Mouse (Mus musculus) kidney, embryonic 16.5 days (tissue): Measurements from ENCODE around the gene Rabep2. TPM values are rescaled to one million over a fixed set of nuclear protein-coding genes. Genes with fewer than 3 reads are reported as not detected.

Source experiments
- ATAC-seq: fragments of 200-750 bp; cut with Nextera tagmentation; 2 replicates; pipeline ENCODE4 v1.8.0; 2017; ENCODE audit warnings: moderate TSS enrichment; ENCODE audit not compliant: low FRiP score, low TSS enrichment
- H3K27ac ChIP-seq: fragments of 300-500 bp; sonication (generic); 2 replicates; pipeline ENCODE4 v1.5.1; 2014; ENCODE audit warnings: low read length
- H3K27me3 ChIP-seq: fragments of 300-500 bp; sonication (generic); 2 replicates; pipeline ENCODE4 v1.6.1; 2014; ENCODE audit warnings: low read length, control low read depth, mixed read lengths; ENCODE audit not compliant: insufficient read depth
- H3K36me3 ChIP-seq: fragments of 300-500 bp; sonication (generic); 2 replicates; pipeline ENCODE4 v1.6.1; 2014; ENCODE audit warnings: low read length, control low read depth, mixed read lengths; ENCODE audit not compliant: insufficient read depth
- H3K4me1 ChIP-seq: fragments of 300-500 bp; sonication (generic); 2 replicates; pipeline ENCODE4 v1.6.1; 2014; ENCODE audit warnings: low read length, control low read depth, mixed read lengths; ENCODE audit not compliant: insufficient read depth
- H3K4me2 ChIP-seq: fragments of 300-500 bp; sonication (generic); replicated peaks from 2 replicates; pipeline ENCODE4 v1.6.1; 2014; ENCODE audit warnings: low read depth, low read length
- H3K4me3 ChIP-seq: fragments of 300-500 bp; sonication (generic); 2 replicates; pipeline ENCODE4 v1.5.1; 2014; ENCODE audit warnings: mild to moderate bottlenecking, low read length
- H3K9ac ChIP-seq: fragments of 300-500 bp; sonication (generic); replicated peaks from 2 replicates; pipeline ENCODE4 v1.6.1; 2014; ENCODE audit warnings: low read length
- H3K9me3 ChIP-seq: fragments of 300-500 bp; sonication (generic); 2 replicates; pipeline ENCODE4 v1.6.1; 2016; ENCODE audit warnings: low read length, control low read depth
- WGBS: fragments of 180-500 bp; shearing (Covaris S2); extraction: QIAGEN DNeasy Blood & Tissue Kit; methylation state at CpG from one replicate; pipeline ENCODE4 v1.1.7; 2014; 5-methylcytosine and 5-hydroxymethylcytosine counted together
- polyA plus RNA-seq: library from polyadenylated mRNA; unstranded; fragments of >200 nt; fragmentation: Nextera tagmentation; extraction: Ambion mirVana; gene quantifications from 2 replicates; pipeline ENCODE4 v1.2.1, GENCODE M21; 2015

The Rabep2 gene
- polyA plus RNA-seq, 1 experiment from 2014 or later, result 39.0 TPM

DNA sequence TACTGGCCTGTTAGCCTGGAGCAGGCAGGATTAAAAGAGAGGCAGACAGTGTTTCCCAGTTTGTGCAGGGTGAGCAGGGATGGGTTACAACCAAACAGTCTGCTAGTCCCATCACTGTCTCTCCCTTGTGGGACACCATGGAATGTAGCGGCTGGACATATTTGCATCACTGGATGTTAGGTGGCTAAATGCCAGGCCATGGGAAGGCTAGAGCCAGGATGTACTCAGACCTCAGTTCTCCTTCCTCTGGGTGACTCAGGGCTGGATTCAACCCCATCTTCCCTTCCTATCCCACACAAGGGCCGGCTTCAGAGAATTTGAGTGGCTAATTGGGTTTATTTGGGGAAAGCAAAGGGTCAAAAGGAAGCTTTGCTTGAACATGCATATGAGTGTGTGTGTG lies 19.9 kb upstream of the Rabep2 start:
- H3K27me3 ChIP-seq, result no peaks in the 10 kb centered on the region
- no peaks in the 10 kb centered on the region for H3K4me1 ChIP-seq
- no peak overlapping the region for H3K27ac ChIP-seq
- H3K4me3 ChIP-seq, result no peak overlapping the region
- no peaks in the 10 kb centered on the region for H3K9me3 ChIP-seq
- 77% methylated on average over 2 of the region's 2 CpGs for WGBS
- no peak overlapping the region for H3K9ac ChIP-seq
- no peaks in the 10 kb centered on the region for H3K36me3 ChIP-seq
- no peak for ATAC-seq
- H3K4me2 ChIP-seq, result no peak overlapping the region

DNA sequence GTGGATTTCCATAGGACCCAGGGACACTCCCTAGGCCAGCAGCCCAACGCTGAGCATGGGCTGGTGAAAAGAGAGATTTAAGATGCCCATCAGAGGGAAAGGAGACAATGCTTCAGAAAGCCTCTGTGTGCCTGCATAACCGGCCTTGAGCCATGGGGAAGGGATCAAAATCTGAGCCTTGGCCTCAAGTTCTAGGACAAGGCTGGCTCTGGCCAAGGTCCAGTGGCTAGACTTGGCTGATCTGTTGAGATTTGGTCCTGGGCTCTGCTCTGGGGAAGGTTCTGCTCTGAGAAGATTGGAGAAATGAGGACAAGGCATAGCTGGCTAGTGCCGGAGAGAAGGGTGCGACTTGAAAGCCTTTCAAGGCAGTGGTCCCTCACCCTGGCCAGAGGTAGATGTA lies 17.5 kb upstream of the Rabep2 start:
- Histone ChIP-seq H3K27me3 (no peaks in the 10 kb centered on the region), H3K4me3 (no peak overlapping the region), H3K4me2 (no peak overlapping the region), H3K27ac (no peak overlapping the region), H3K9ac (no peak overlapping the region), H3K4me1 (no peaks in the 10 kb centered on the region), H3K9me3 (no peaks in the 10 kb centered on the region), H3K36me3 (no peaks in the 10 kb centered on the region)
- no peak for ATAC-seq
- WGBS, result 95% methylated on average over 4 of the region's 4 CpGs

DNA sequence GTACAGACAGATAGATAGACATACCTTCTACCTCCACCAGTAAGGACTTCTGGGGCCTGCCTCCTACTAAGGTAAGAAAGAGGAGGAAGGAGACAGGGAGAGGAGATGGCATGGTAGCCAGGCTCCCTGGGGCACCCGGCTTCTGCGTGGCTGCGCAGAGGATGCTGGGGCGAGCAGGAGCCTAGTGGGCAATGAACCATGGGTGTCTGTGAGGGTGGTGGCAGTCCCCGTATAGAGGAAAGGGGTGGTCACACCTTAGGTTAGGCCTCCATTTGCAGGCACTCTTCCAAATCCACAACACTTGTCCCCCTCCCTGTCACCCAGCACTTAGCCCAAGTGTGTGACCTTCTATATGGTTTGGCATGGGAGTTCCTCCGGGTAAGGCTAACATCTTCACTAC lies 13.8 kb upstream of the Rabep2 start, which contains the start of gene Cd19:
Gene Cd19 (minus strand): TSS at position 165 of the 400 bp plus-strand sequence.
- Histone ChIP-seq H3K27ac (no peak within 1 kb of the TSS), H3K4me2 (no peak within 1 kb of the TSS), H3K4me3 (no peak within 1 kb of the TSS), H3K9ac (no peak within 1 kb of the TSS; the same call in 1 of the 2 replicates), H3K27me3 (no peaks in the 10 kb centered on the region), H3K4me1 (peaks cover 7% of the 10 kb centered on the region), H3K36me3 (no peaks in the 10 kb centered on the region), H3K9me3 (no peaks in the 10 kb centered on the region)
- ATAC-seq, result no peak
- 87% methylated on average over 6 of the region's 6 CpGs for WGBS

DNA sequence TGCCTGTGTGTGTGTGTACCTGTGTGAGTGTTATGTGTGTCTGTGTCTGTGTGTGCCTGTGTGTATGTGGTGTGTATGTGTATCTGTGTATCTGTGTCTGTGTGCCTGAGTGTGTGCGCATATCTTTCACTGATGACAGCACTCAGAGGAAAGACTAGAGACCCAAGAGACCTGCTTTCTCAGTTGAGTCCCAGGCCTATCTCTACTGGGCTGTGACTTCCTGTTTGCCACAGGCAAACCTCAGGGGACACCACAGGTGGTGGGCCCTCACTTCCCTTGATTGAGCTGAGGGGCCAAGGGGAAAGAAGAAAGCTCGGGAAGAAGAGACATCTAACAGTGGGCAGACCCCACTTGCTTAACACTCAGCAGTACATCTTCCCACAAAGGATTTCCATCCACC lies 11.9 kb upstream of the Rabep2 start:
- H3K9ac ChIP-seq, result no peak overlapping the region
- no peaks in the 10 kb centered on the region for H3K36me3 ChIP-seq
- H3K4me3 ChIP-seq, result no peak overlapping the region
- no peaks in the 10 kb centered on the region for H3K9me3 ChIP-seq
- H3K4me2 ChIP-seq, result no peak overlapping the region
- H3K4me1 ChIP-seq, result peaks cover 7% of the 10 kb centered on the region
- no peak overlapping the region for H3K27ac ChIP-seq
- 51% methylated on average over 2 of the region's 2 CpGs for WGBS
- no peak for ATAC-seq
- H3K27me3 ChIP-seq, result no peaks in the 10 kb centered on the region

- 40% methylated on average over 8 of the region's 8 CpGs for WGBS
- Histone ChIP-seq H3K9ac (no peak overlapping the region), H3K4me3 (no peak overlapping the region), H3K27ac (no peak overlapping the region), H3K9me3 (no peaks in the 10 kb centered on the region), H3K27me3 (no peaks in the 10 kb centered on the region), H3K4me1 (peaks cover 7% of the 10 kb centered on the region), H3K4me2 (no peak overlapping the region), H3K36me3 (no peaks in the 10 kb centered on the region)
- ATAC-seq, result no peak
Observed at GRCm38 (mm10) chr7:126417045-126417444, 11.5 kb upstream of the Rabep2 start.

DNA sequence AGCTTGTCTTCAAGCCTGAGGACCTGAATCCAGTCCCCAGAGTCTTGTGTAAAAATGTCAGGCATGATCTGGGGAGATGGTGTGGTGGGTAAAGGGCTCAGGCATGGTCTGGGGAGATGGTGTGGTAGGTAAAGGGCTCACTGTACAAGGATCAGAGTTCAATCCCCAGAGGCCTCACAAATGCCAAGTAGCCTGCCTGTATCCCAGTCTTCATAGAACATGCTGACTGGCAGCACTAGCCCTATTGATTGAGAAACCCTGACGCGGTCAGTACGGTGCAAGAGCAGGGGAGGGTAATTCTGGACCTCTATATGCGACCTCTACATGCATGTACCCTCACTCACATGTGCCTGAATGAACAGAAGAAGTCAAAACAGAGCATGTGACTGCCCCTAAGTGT lies 11.0 kb upstream of the Rabep2 start:
- Histone ChIP-seq H3K27ac (no peak overlapping the region), H3K36me3 (no peaks in the 10 kb centered on the region), H3K27me3 (no peaks in the 10 kb centered on the region), H3K4me3 (no peak overlapping the region), H3K4me2 (no peak overlapping the region), H3K9ac (no peak overlapping the region), H3K9me3 (no peaks in the 10 kb centered on the region), H3K4me1 (peaks cover 7% of the 10 kb centered on the region)
- no peak for ATAC-seq
- 89% methylated on average over 4 of the region's 4 CpGs for WGBS

DNA sequence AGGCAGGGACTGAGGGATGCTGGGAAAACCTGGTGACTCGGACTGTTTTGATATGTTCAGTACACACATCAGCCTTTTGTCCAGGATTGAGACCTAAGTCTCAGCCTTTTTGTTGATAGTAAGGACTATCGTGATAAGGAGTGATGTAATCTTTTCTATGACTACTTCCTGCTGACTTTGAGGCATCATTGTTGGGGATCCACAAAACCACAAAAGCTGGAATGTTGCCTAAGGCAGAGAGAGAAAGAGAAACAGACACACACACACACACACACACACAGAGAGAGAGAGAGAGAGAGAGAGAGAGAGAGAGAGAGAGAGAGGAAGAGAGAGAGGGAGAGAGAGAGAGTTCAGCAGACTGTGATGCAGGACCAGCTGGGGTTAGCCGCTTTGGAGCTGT lies 10.1 kb upstream of the Rabep2 start:
- H3K4me1 ChIP-seq, result peaks cover 7% of the 10 kb centered on the region
- no peak for ATAC-seq
- H3K27me3 ChIP-seq, result no peaks in the 10 kb centered on the region
- no peak overlapping the region for H3K4me3 ChIP-seq
- no peaks in the 10 kb centered on the region for H3K36me3 ChIP-seq
- no peak overlapping the region for H3K9ac ChIP-seq
- no peaks in the 10 kb centered on the region for H3K9me3 ChIP-seq
- H3K4me2 ChIP-seq, result no peak overlapping the region
- no peak overlapping the region for H3K27ac ChIP-seq
- 60% methylated on average over 3 of the region's 3 CpGs for WGBS

DNA sequence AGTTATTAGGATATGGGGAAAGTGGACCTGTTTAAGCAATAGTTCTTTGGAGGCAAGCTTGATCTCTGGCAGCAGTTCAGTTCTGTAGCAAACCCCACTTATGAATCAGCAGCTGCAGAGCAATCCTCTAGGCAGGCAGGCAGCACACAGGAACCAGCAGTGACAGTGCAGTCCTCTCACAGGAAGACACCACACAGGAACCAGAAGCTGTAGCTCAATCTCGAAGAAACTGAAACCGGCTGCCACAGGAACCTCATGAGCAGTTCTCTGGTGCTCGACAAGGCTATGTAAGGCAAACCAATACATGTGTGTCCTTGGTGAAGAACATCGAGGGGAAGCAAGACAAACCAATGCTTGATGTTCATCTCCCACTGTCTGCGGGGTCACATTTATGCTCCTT lies 6.8 kb upstream of the Rabep2 start:
- H3K4me2 ChIP-seq, result no peak overlapping the region
- no peaks in the 10 kb centered on the region for H3K36me3 ChIP-seq
- ATAC-seq, result no peak
- H3K9ac ChIP-seq, result no peak overlapping the region
- H3K4me3 ChIP-seq, result no peak overlapping the region
- H3K4me1 ChIP-seq, result peaks cover 5% of the 10 kb centered on the region
- H3K27ac ChIP-seq, result no peak overlapping the region
- WGBS, result 83% methylated on average over 5 of the region's 5 CpGs
- no peaks in the 10 kb centered on the region for H3K27me3 ChIP-seq
- 0 out of 2 replicates have a peak, but pooled peaks cover 5% of the 10 kb centered on the region for H3K9me3 ChIP-seq

GRCm38 (mm10) chr7:126424161-126424560 lies 4.4 kb upstream of the Rabep2 start:
- no peak overlapping the region for H3K4me3 ChIP-seq
- no peaks in the 10 kb centered on the region for H3K36me3 ChIP-seq
- H3K9me3 ChIP-seq, result 0 out of 2 replicates have a peak, but pooled peaks cover 5% of the 10 kb centered on the region
- H3K27me3 ChIP-seq, result no peaks in the 10 kb centered on the region
- no peak overlapping the region for H3K27ac ChIP-seq
- H3K4me1 ChIP-seq, result peaks cover 9% of the 10 kb centered on the region
- H3K4me2 ChIP-seq, result no peak overlapping the region
- WGBS, result 79% methylated on average over 6 of the region's 6 CpGs
- no peak for ATAC-seq
- H3K9ac ChIP-seq, result no peak overlapping the region

DNA sequence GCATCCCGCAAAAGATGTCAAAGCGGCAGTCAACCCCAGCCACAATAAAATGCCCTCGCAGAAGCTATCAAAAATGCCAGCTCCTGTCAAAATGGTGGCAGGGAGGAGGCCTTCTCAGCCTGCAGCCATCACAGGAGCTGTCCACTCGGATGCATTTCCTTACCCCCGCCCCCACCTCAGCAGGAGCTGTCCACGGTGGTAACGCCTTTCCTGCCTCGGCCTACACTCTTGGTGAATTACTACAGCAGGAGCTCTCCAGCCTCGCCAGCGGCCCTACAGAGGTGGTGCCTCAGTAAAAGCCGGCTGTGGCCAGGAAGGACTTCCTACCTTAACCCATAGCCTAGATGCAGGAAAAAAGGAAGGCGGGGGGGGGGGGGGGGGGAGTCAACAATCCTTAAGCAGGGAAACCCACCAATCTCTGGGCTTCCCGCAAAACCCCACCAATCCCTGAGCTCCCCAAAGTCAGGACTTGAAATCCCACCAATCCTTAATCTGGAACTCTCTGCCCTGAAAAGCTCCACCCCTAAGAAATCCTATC lies 1.2 kb upstream of the Rabep2 start:
- WGBS, result 50% methylated on average over 12 of the region's 13 CpGs
- Histone ChIP-seq H3K4me2 (no peak overlapping the region), H3K36me3 (no peaks in the 10 kb centered on the region), H3K27ac (no peak overlapping the region), H3K4me3 (no peak overlapping the region), H3K27me3 (no peaks in the 10 kb centered on the region), H3K9me3 (0 out of 2 replicates have a peak, but pooled peaks cover 5% of the 10 kb centered on the region), H3K9ac (no peak overlapping the region), H3K4me1 (peaks cover 17% of the 10 kb centered on the region)
- ATAC-seq, result no peak
